Mouse (Mus musculus): ENCODE results near the gene Ube2o.

Gene Ube2o

GRCm38 (mm10) chr11:116543110-116543509 lies 38.1 kb downstream of the Ube2o start:
- no peak for DNase-seq (ENCODE audit: low read depth, low spot score)

GRCm38 (mm10) chr11:116541183-116541582 lies 40.1 kb downstream of the Ube2o start:
- no peak for DNase-seq (ENCODE audit: low read depth, low spot score)

- no peak for DNase-seq (ENCODE audit: low read depth, low spot score)
These were observed 43.0 kb downstream of the Ube2o start for GRCm38 (mm10) chr11:116538142-116538735.

- DNase-seq (ENCODE audit: low read depth, low spot score), result no peak
These were observed 43.9 kb downstream of the Ube2o start for GRCm38 (mm10) chr11:116537388-116537787.

GRCm38 (mm10) chr11:116536685-116537084 lies 44.6 kb downstream of the Ube2o start:
- DNase-seq (ENCODE audit: low read depth, low spot score), result no peak

GRCm38 (mm10) chr11:116534154-116534865 lies 46.9 kb downstream of the Ube2o start:
- DNase-seq (ENCODE audit: low read depth, low spot score), result peak; percentile 84

GRCm38 (mm10) chr11:116533341-116534153 lies 47.7 kb downstream of the Ube2o start:
- no peak for DNase-seq (ENCODE audit: low read depth, low spot score)

- DNase-seq (ENCODE audit: low read depth, low spot score), result peak; percentile 57
These were observed 48.4 kb downstream of the Ube2o start for GRCm38 (mm10) chr11:116532810-116533338.

GRCm38 (mm10) chr11:116532262-116532809 lies 48.9 kb downstream of the Ube2o start:
- DNase-seq (ENCODE audit: low read depth, low spot score), result no peak

- DNase-seq (ENCODE audit: low read depth, low spot score), result no peak
These were observed 49.7 kb downstream of the Ube2o start for GRCm38 (mm10) chr11:116531371-116532191.

GRCm38 (mm10) chr11:116530187-116531147 lies 50.8 kb downstream of the Ube2o start, which contains the start of gene Sphk1:
Gene Sphk1, plus strand, starts transcription at chr11:116530925.
- peak; percentile 52 for DNase-seq (ENCODE audit: low read depth, low spot score)

GRCm38 (mm10) chr11:116528636-116529320 lies 52.5 kb downstream of the Ube2o start:
- DNase-seq (ENCODE audit: low read depth, low spot score), result no peak

- no peak for DNase-seq (ENCODE audit: low read depth, low spot score)
These were observed 57.5 kb downstream of the Ube2o start for GRCm38 (mm10) chr11:116523699-116524189.

GRCm38 (mm10) chr11:116522886-116523698 lies 58.2 kb downstream of the Ube2o start:
- DNase-seq (ENCODE audit: low read depth, low spot score), result no peak

GRCm38 (mm10) chr11:116522046-116522445 lies 59.2 kb downstream of the Ube2o start:
- no peak for DNase-seq (ENCODE audit: low read depth, low spot score)

- DNase-seq (ENCODE audit: low read depth, low spot score), result no peak
These were observed 60.1 kb downstream of the Ube2o start for GRCm38 (mm10) chr11:116521143-116521542.

GRCm38 (mm10) chr11:116518482-116518881 lies 62.8 kb downstream of the Ube2o start:
- no peak for DNase-seq (ENCODE audit: low read depth, low spot score)
